8 mouse cellular contexts compared by ENCODE assay signal in genomic region chr5:144223503-144223862, GRCm38 (mm10). TPM values are rescaled to one million over a fixed set of nuclear protein-coding genes. Genes with fewer than 3 reads are reported as not detected.
A peak's percentile ranks its signal among the peaks of the same experiment; 100 is the strongest.
DNase-seq lines count a peak whose midpoint lies in the region; ATAC-seq and TF ChIP-seq lines count a peak whose summit lies in the region.

Gene Tecpr1 (minus strand): TSS chr5:144223615.

- H3K9ac ChIP-seq in forebrain, embryonic 16.5 days (replicated peaks; ENCODE audit: low read depth, low read length) = peak within 1 kb of the TSS; percentile 87
- peak within 1 kb of the TSS; percentile 60 for H3K9ac ChIP-seq in lung, embryonic 14.5 days

- peak; percentile 97 for TF ChIP-seq POLR2A in olfactory bulb, adult 2 months (IDR thresholded peaks at IDR 0.05; ENCODE audit: insufficient read depth, low read depth, low read length)
- TF ChIP-seq POLR2A in thymus, adult 2 months (IDR thresholded peaks at IDR 0.05; ENCODE audit: control insufficient read depth, extremely low read depth, insufficient read depth, low read length, poor library complexity) = peak; percentile 84

- WGBS in forebrain, embryonic 16.5 days = under 1% methylated on average over 37 of the region's 37 CpGs
- WGBS in lung, embryonic 14.5 days = under 1% methylated on average over 37 of the region's 37 CpGs
- under 1% methylated on average over 37 of the region's 37 CpGs for WGBS in olfactory bulb, adult 2 months
- WGBS in thymus, adult 2 months = under 1% methylated on average over 36 of the region's 37 CpGs

- H3K36me3 ChIP-seq in G1E (replicated peaks) = peaks cover 2% of the 10 kb centered on the region
- no peaks in the 10 kb centered on the region for H3K36me3 ChIP-seq in forebrain, embryonic 16.5 days (ENCODE audit: control insufficient read depth, insufficient read depth)
- H3K36me3 ChIP-seq in lung, embryonic 14.5 days (ENCODE audit: insufficient read depth) = no peaks in the 10 kb centered on the region
- no peaks in the 10 kb centered on the region for H3K36me3 ChIP-seq in thymus, adult 2 months (ENCODE audit: control insufficient read depth, insufficient read depth, low read length)

- H3K27ac ChIP-seq in forebrain, embryonic 16.5 days (ENCODE audit: low read length) = peak within 1 kb of the TSS; percentile 83
- peak within 1 kb of the TSS; percentile 93 for H3K27ac ChIP-seq in layer of hippocampus, adult 2 months
- peak within 1 kb of the TSS; percentile 51; the same call in 1 of the 2 replicates for H3K27ac ChIP-seq in lung, embryonic 14.5 days (ENCODE audit: low read depth)
- peak within 1 kb of the TSS; percentile 95 for H3K27ac ChIP-seq in olfactory bulb, adult 2 months (ENCODE audit: insufficient read depth, low read depth, low read length)
- peak within 1 kb of the TSS; percentile 95 for H3K27ac ChIP-seq in thymus, adult 2 months (ENCODE audit: control insufficient read depth, insufficient read depth, low read length)

- peak within 1 kb of the TSS; percentile 82 for H3K4me2 ChIP-seq in forebrain, embryonic 16.5 days (ENCODE audit: low read length)
- peak within 1 kb of the TSS; percentile 67 for H3K4me2 ChIP-seq in lung, embryonic 14.5 days

- intact Hi-C loops in heart, postnatal 36 days (cut with DNase I) = loop anchor here (2.0 kb wide), 1 partner anchor 29 kb away; no protein-coding TSS in a partner anchor

- H3K4me1 ChIP-seq in G1E (ENCODE audit: insufficient read depth, low read depth, low read length) = peaks cover 30% of the 10 kb centered on the region
- H3K4me1 ChIP-seq in forebrain, embryonic 16.5 days (replicated peaks; ENCODE audit: control insufficient read depth, insufficient read depth, low read length) = peaks cover 21% of the 10 kb centered on the region
- H3K4me1 ChIP-seq in lung, embryonic 14.5 days (ENCODE audit: insufficient read depth) = 0 out of 2 replicates have a peak, but pooled peaks cover 6% of the 10 kb centered on the region
- H3K4me1 ChIP-seq in olfactory bulb, adult 2 months (ENCODE audit: control insufficient read depth, insufficient read depth, low read length) = peaks cover 20% of the 10 kb centered on the region
- peaks cover 30% of the 10 kb centered on the region for H3K4me1 ChIP-seq in thymus, adult 2 months (replicated peaks; ENCODE audit: control insufficient read depth, insufficient read depth, low read length)

- peak; percentile 91 for ATAC-seq in G1E (ENCODE audit: extremely low read depth, insufficient number of reproducible peaks, low FRiP score, poor library complexity, severe bottlenecking)
- peak; percentile 99 for ATAC-seq in forebrain, embryonic 16.5 days
- peak; percentile 98 for ATAC-seq in lung, embryonic 14.5 days (ENCODE audit: insufficient read depth)

- H3K4me3 ChIP-seq in G1E (ENCODE audit: low read depth, low read length) = peak within 1 kb of the TSS; percentile 87
- peak within 1 kb of the TSS; percentile 82 for H3K4me3 ChIP-seq in forebrain, embryonic 16.5 days (replicated peaks; ENCODE audit: low read length)
- H3K4me3 ChIP-seq in layer of hippocampus, adult 2 months = peak within 1 kb of the TSS; percentile 80
- H3K4me3 ChIP-seq in lung, embryonic 14.5 days (ENCODE audit: low read depth, low read length) = peak within 1 kb of the TSS; percentile 54
- H3K4me3 ChIP-seq in olfactory bulb, adult 2 months (ENCODE audit: insufficient read depth, low read depth, low read length) = peak within 1 kb of the TSS; percentile 98
- peak within 1 kb of the TSS; percentile 80 for H3K4me3 ChIP-seq in thymus, adult 2 months (ENCODE audit: control insufficient read depth, insufficient read depth, low read length)

- no peaks in the 10 kb centered on the region for H3K27me3 ChIP-seq in G1E (ENCODE audit: insufficient read depth, low read length)
- no peaks in the 10 kb centered on the region for H3K27me3 ChIP-seq in forebrain, embryonic 16.5 days (replicated peaks; ENCODE audit: control insufficient read depth, insufficient read depth, low read length)
- H3K27me3 ChIP-seq in lung, embryonic 14.5 days (ENCODE audit: insufficient read depth, low read length) = no peaks in the 10 kb centered on the region
- no peaks in the 10 kb centered on the region for H3K27me3 ChIP-seq in thymus, adult 2 months (ENCODE audit: control insufficient read depth, insufficient read depth, low read length)

- H3K9me3 ChIP-seq in G1E (replicated peaks) = no peaks in the 10 kb centered on the region
- no peaks in the 10 kb centered on the region for H3K9me3 ChIP-seq in forebrain, embryonic 16.5 days (ENCODE audit: control insufficient read depth, low read length)
- no peaks in the 10 kb centered on the region for H3K9me3 ChIP-seq in lung, embryonic 14.5 days (ENCODE audit: low read depth, low read length)

- peak; percentile 99 for DNase-seq in G1E (ENCODE audit: low spot score)
- peak; percentile 97 to 98 for DNase-seq in cerebellum, adult 18-20 months
- DNase-seq in heart, postnatal 36 days = peak; percentile 94 to 95
- DNase-seq in layer of hippocampus, adult 2 months (ENCODE audit: low spot score in 2 of 2) = peak; percentile 96
- peak; percentile 98 for DNase-seq in lung, embryonic 14.5 days
- DNase-seq in thymus, adult 2 months = peak; percentile 94

- TF ChIP-seq CTCF in G1E (IDR thresholded peaks at IDR 0.05; ENCODE audit: low read depth, low read length) = no peak
- peak; percentile 41 for TF ChIP-seq CTCF in layer of hippocampus, adult 2 months (conservative IDR thresholded peaks at IDR 0.05)
- TF ChIP-seq CTCF in lung, embryonic 14.5 days (IDR thresholded peaks at IDR 0.05; ENCODE audit: low read depth) = peak; percentile 30; the same call in 1 of the 2 replicates
- no peak for TF ChIP-seq CTCF in olfactory bulb, adult 2 months (IDR thresholded peaks at IDR 0.05; ENCODE audit: insufficient read depth, low read depth, low read length)
- no peak; the same call in 1 of the 2 replicates for TF ChIP-seq CTCF in thymus, adult 2 months (IDR thresholded peaks at IDR 0.05; ENCODE audit: borderline replicate concordance, control insufficient read depth, extremely low read depth, insufficient read depth, low read length, poor library complexity)

RNA-seq across cellular contexts. Expression of gene Tecpr1, which starts in this region (rescaled TPM):
- 7.0 and 10.8 TPM in 2 replicates for total RNA-seq in G1E (2014; fragmentation: Nextera tagmentation)
- 17.5 and 20.1 TPM in 2 replicates for total RNA-seq in G1E (2017)
- 5.8 and 6.9 TPM in 2 replicates for polyA plus RNA-seq in G1E (2012)
- polyA plus RNA-seq in forebrain, embryonic 16.5 days (2015; fragmentation: Nextera tagmentation; extraction: Ambion mirVana) = 45.6 and 57.4 TPM in 2 replicates
- 10 to 100 TPM; 27.0 to 31.8 TPM for total RNA-seq in heart, postnatal 36 days (2021)
- total RNA-seq in layer of hippocampus, adult 2 months (2021) = 100 to 1,000 TPM; 107 to 115 TPM
- polyA plus RNA-seq in lung, embryonic 14.5 days (2014; fragmentation: Nextera tagmentation; extraction: Ambion mirVana) = 17.0 and 19.3 TPM in 2 replicates
- polyA plus RNA-seq in olfactory bulb, adult 2 months (2012; ENCODE audit: insufficient read depth, insufficient read length, low replicate concordance, missing spikeins) = 771 TPM in 1 of 2 replicates, not detected in the other
- 220 and 240 TPM in 2 replicates for polyA plus RNA-seq in thymus, adult 2 months (2012; rRNA removed)

Comparison
In these comparisons a context has a peak if more than half of its experiments do, and no peak if none do; other contexts are left out.
1. Peak in every context shown above with its lines: DNase-seq, ATAC-seq, H3K4me3 ChIP-seq and H3K27ac ChIP-seq.
2. CTCF ChIP-seq: peak in layer of hippocampus, adult 2 months (single experiment) and lung, embryonic 14.5 days (single experiment); none in G1E (single experiment), olfactory bulb, adult 2 months (single experiment) and thymus, adult 2 months (single experiment).